Mouse (Mus musculus) small intestine, adult 2 months (tissue): ENCODE results near the gene Cuedc1.

Experiments used
- CTCF ChIP-seq: fragments of 200-500 bp; IDR thresholded peaks from 2 replicates; pipeline ENCODE4 v1.5.1; 2012; ENCODE audit warnings: low read depth, mild to moderate bottlenecking, control low read depth, inconsistent platforms, low read length, moderate library complexity, mixed read lengths; ENCODE audit not compliant: insufficient replicate concordance, insufficient read length; ENCODE audit errors: extremely low read depth
- POLR2A ChIP-seq: fragments of 200-500 bp; IDR thresholded peaks from 2 replicates; pipeline ENCODE4 v1.6.1; 2012; ENCODE audit warnings: low read depth, mild to moderate bottlenecking, control low read depth, inconsistent platforms, low read length, moderate library complexity

GRCm38 (mm10) chr11:88059141-88059540 lies 38.7 kb upstream of the Cuedc1 start:
- TF ChIP-seq CTCF (peak; percentile 44; the same call in 1 of the 2 replicates), POLR2A (no peak)
